Mouse (Mus musculus) myocyte (in vitro differentiated cells): ENCODE results near the gene Nkain4. TPM values are rescaled to one million over a fixed set of nuclear protein-coding genes. Genes with fewer than 3 reads are reported as not detected.

Experiments used
- H3K27me3 ChIP-seq: one replicate; pipeline ENCODE4 v1.6.1; 2011; ENCODE audit not compliant: control insufficient read depth, insufficient read depth, insufficient read length
- H3K36me3 ChIP-seq: one replicate; pipeline ENCODE4 v1.6.1; 2011; ENCODE audit not compliant: control insufficient read depth, insufficient read depth
- H3K4me2 ChIP-seq: one replicate; pipeline ENCODE4 v1.6.1; 2011; ENCODE audit warnings: low read depth, control low read depth
- H3K4me3 ChIP-seq: one replicate; pipeline ENCODE4 v1.5.1; 2011; ENCODE audit warnings: mild to moderate bottlenecking, control low read depth, moderate library complexity
- H3K79me2 ChIP-seq: one replicate; pipeline ENCODE4 v1.6.1; 2011; ENCODE audit not compliant: control insufficient read depth, insufficient read depth
- H3ac ChIP-seq: one replicate; pipeline ENCODE4 v1.6.1; 2011; ENCODE audit not compliant: control insufficient read depth, insufficient read length
- CEBPB ChIP-seq: IDR thresholded peaks from 2 replicates; pipeline ENCODE4 v1.6.1; 2011; ENCODE audit warnings: mild to moderate bottlenecking, moderate library complexity; ENCODE audit not compliant: poor library complexity, insufficient read depth, severe bottlenecking
- E2F4 ChIP-seq: IDR thresholded peaks from one replicate; pipeline ENCODE4 v1.6.1; 2011; ENCODE audit warnings: mild to moderate bottlenecking, control low read depth, moderate library complexity; ENCODE audit not compliant: insufficient read depth
- MAX ChIP-seq: IDR thresholded peaks from one replicate; pipeline ENCODE4 v1.6.1; 2011; ENCODE audit warnings: low read depth, mild to moderate bottlenecking, control low read depth
- MYOD1 ChIP-seq, 3 experiments: IDR thresholded peaks; one replicate each; pipeline ENCODE4 v1.6.1; 2011; ENCODE audit warnings: control low read depth in 2 of 3, low read depth in 2 of 3, mild to moderate bottlenecking in 2 of 3, moderate library complexity in 1 of 3; ENCODE audit not compliant: insufficient read length in 2 of 3, control insufficient read depth in 1 of 3
- MYOG ChIP-seq, 3 experiments: IDR thresholded peaks; one replicate each; pipeline ENCODE4 v1.6.1; 2011; ENCODE audit warnings: control low read depth in 2 of 3, low read depth in 2 of 3, mild to moderate bottlenecking in 2 of 3; ENCODE audit not compliant: insufficient read length in 2 of 3, control insufficient read depth in 1 of 3, insufficient read depth in 1 of 3
- POLR2A ChIP-seq: IDR thresholded peaks from one replicate; pipeline ENCODE4 v1.6.1; 2011; ENCODE audit warnings: low read depth, mild to moderate bottlenecking, control low read depth, moderate library complexity; ENCODE audit not compliant: insufficient read length
- POLR2AphosphoS2 ChIP-seq: IDR thresholded peaks from one replicate; pipeline ENCODE4 v1.6.1; 2011; ENCODE audit warnings: low read depth, control low read depth; ENCODE audit not compliant: insufficient read length
- REST ChIP-seq: IDR thresholded peaks from one replicate; pipeline ENCODE4 v1.6.1; 2011; ENCODE audit warnings: mild to moderate bottlenecking, control low read depth, moderate library complexity; ENCODE audit not compliant: insufficient read depth, insufficient read length
- SRF ChIP-seq: IDR thresholded peaks from one replicate; pipeline ENCODE4 v1.6.1; 2011; ENCODE audit warnings: low read depth; ENCODE audit not compliant: control insufficient read depth, insufficient read length
- TCF12 ChIP-seq: IDR thresholded peaks from one replicate; pipeline ENCODE4 v1.6.1; 2011; ENCODE audit warnings: mild to moderate bottlenecking, control low read depth; ENCODE audit not compliant: poor library complexity, insufficient read depth, severe bottlenecking
- TCF3 ChIP-seq: IDR thresholded peaks from one replicate; pipeline ENCODE4 v1.6.1; 2011; ENCODE audit warnings: low read depth, control low read depth; ENCODE audit not compliant: insufficient read length
- USF1 ChIP-seq: IDR thresholded peaks from one replicate; pipeline ENCODE4 v1.6.1; 2011; ENCODE audit warnings: low read depth, mild to moderate bottlenecking, control low read depth, moderate library complexity
- polyA plus RNA-seq: library from polyadenylated mRNA; unstranded; fragments of >200 nt; fragmentation: generic; extraction: Trizol; gene quantifications from one replicate; pipeline ENCODE4 v1.2.1, GENCODE M21; 2012; ENCODE audit warnings: missing spikeins

Nkain4 gene
- polyA plus RNA-seq, 1 experiment, result not detected

GRCm38 (mm10) chr2:180919913-180920809, 34.3 kb downstream of the Nkain4 start:
- peaks cover 5% of the 10 kb centered on the region for H3K27me3 ChIP-seq
- TF ChIP-seq MAX (no peak), SRF (no peak), E2F4 (no peak), CEBPB (no peak), REST (no peak), TCF12 (no peak), POLR2AphosphoS2 (no peak), POLR2A (no peak), MYOD1 (IDR thresholded peaks at IDR 0.05; ENCODE audit: control insufficient read depth in 1 of 3, insufficient read length in 2 of 3, low read depth in 2 of 3) (no peak), USF1 (no peak), TCF3 (no peak), MYOG (IDR thresholded peaks at IDR 0.05; ENCODE audit: control insufficient read depth in 1 of 3, insufficient read depth in 1 of 3, insufficient read length in 2 of 3, low read depth in 2 of 3) (no peak)
- peak overlapping the region; percentile 58 for H3K4me3 ChIP-seq
- peak overlapping the region; percentile 18 for H3ac ChIP-seq
- peaks cover 34% of the 10 kb centered on the region for H3K36me3 ChIP-seq
- peaks cover 54% of the 10 kb centered on the region for H3K79me2 ChIP-seq
- H3K4me2 ChIP-seq, result peak overlapping the region; percentile 90

- no peak overlapping the region for H3ac ChIP-seq
- peaks cover 59% of the 10 kb centered on the region for H3K36me3 ChIP-seq
- no peak overlapping the region for H3K4me2 ChIP-seq
- TF ChIP-seq TCF12 (no peak), MAX (no peak), USF1 (no peak), TCF3 (no peak), POLR2A (no peak), REST (no peak)
- no peak overlapping the region for H3K4me3 ChIP-seq
- H3K27me3 ChIP-seq, result no peaks in the 10 kb centered on the region
- H3K79me2 ChIP-seq, result peaks cover 76% of the 10 kb centered on the region
These were observed 38.5 kb downstream of the Nkain4 start for GRCm38 (mm10) chr2:180915886-180916433.

GRCm38 (mm10) chr2:180910928-180911327, 43.6 kb downstream of the Nkain4 start:
- TF ChIP-seq POLR2A, result no peak
- no peak for TF ChIP-seq REST
- no peak for TF ChIP-seq MYOG (IDR thresholded peaks at IDR 0.05; ENCODE audit: control insufficient read depth in 1 of 3, insufficient read depth in 1 of 3, insufficient read length in 2 of 3, low read depth in 2 of 3)
- TF ChIP-seq SRF, result no peak
- no peak for TF ChIP-seq MYOD1 (IDR thresholded peaks at IDR 0.05; ENCODE audit: control insufficient read depth in 1 of 3, insufficient read length in 2 of 3, low read depth in 2 of 3)
- TF ChIP-seq USF1, result no peak
- no peak for TF ChIP-seq MAX
- TF ChIP-seq POLR2AphosphoS2, result no peak
- TF ChIP-seq TCF12, result no peak
- no peak overlapping the region for H3K4me3 ChIP-seq

GRCm38 (mm10) chr2:180905556-180906221, 48.8 kb downstream of the Nkain4 start:
- Histone ChIP-seq H3K27me3 (no peaks in the 10 kb centered on the region), H3K4me2 (no peak overlapping the region), H3K4me3 (no peak overlapping the region), H3ac (no peak overlapping the region), H3K36me3 (peaks cover 42% of the 10 kb centered on the region), H3K79me2 (peaks cover 23% of the 10 kb centered on the region)
- TF ChIP-seq CEBPB, result no peak
- no peak for TF ChIP-seq MYOG (IDR thresholded peaks at IDR 0.05; ENCODE audit: control insufficient read depth in 1 of 3, insufficient read depth in 1 of 3, insufficient read length in 2 of 3, low read depth in 2 of 3)
- TF ChIP-seq SRF, result no peak
- no peak for TF ChIP-seq E2F4

More at GRCm38 (mm10) chr2:180910928-180911327, 43.6 kb downstream of the Nkain4 start:
- no peak overlapping the region for H3ac ChIP-seq
- H3K27me3 ChIP-seq, result no peaks in the 10 kb centered on the region
- H3K79me2 ChIP-seq, result peaks cover 55% of the 10 kb centered on the region
- no peak overlapping the region for H3K4me2 ChIP-seq
- peaks cover 65% of the 10 kb centered on the region for H3K36me3 ChIP-seq
